Mouse (Mus musculus) small intestine, adult 2 months (tissue): ENCODE measurements at regions not wholly inside any gene's neighbourhood (a gene's known extent, or its start where the extent isn't known, plus 50 kb on each side); places are given as distances from the start of the nearest gene placed in this dataset.

Source experiments
- CTCF ChIP-seq: fragments of 200-500 bp; IDR thresholded peaks from 2 replicates; pipeline ENCODE4 v1.5.1; 2012; ENCODE audit warnings: low read depth, mild to moderate bottlenecking, control low read depth, inconsistent platforms, low read length, moderate library complexity, mixed read lengths; ENCODE audit not compliant: insufficient replicate concordance, insufficient read length; ENCODE audit errors: extremely low read depth
- POLR2A ChIP-seq: fragments of 200-500 bp; IDR thresholded peaks from 2 replicates; pipeline ENCODE4 v1.6.1; 2012; ENCODE audit warnings: low read depth, mild to moderate bottlenecking, control low read depth, inconsistent platforms, low read length, moderate library complexity

GRCm38 (mm10) chr1:73190832-73191231 is 175.1 kb upstream of the Tnp1 start:
- no peak for TF ChIP-seq CTCF
- TF ChIP-seq POLR2A = no peak
